Comparison of ENCODE assay signal across 8 mouse cellular contexts in the genomic region with DNA sequence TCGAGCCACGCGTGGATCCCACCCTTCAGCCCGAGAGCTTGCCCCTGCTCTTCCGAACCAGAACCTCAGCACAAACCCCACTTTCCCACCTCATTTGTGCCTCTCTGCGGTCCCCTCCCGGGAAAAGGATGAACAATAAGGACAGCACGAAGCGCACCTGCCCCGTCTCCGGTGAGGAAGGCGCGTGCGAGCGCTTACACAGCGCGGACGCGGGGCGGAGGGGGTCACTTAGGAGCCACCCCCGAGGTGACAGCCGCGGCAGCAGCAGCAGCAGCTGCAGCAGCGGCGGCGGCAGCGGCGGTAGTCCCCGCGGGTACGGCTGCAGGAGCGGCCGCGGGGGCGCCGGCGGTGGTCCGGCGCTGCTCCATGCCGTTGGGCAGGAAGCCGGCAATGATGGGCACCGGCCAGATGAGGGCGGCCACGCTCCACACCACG. TPM values are rescaled to one million over a fixed set of nuclear protein-coding genes. Genes with fewer than 3 reads are reported as not detected.
DNase-seq lines count a peak whose midpoint lies in the region; ATAC-seq lines count a peak whose summit lies in the region.

No protein-coding gene starts in this region.

- H3K9ac ChIP-seq in midbrain, embryonic 11.5 days (ENCODE audit: low read length), result peak overlapping the region; percentile 73

- H3K27me3 ChIP-seq in embryonic facial prominence, embryonic 10.5 days (replicated peaks; ENCODE audit: low read depth, poor library complexity, severe bottlenecking), result peaks cover 51% of the 10 kb centered on the region
- peaks cover 8% of the 10 kb centered on the region; the same call in 1 of the 2 replicates for H3K27me3 ChIP-seq in midbrain, embryonic 11.5 days (ENCODE audit: control insufficient read depth, insufficient read depth, low read length)
- no peaks in the 10 kb centered on the region for H3K27me3 ChIP-seq in splenic B cell, adult 2 months (ENCODE audit: control insufficient read depth, insufficient read depth, low read length, poor library complexity, severe bottlenecking)

- WGBS in embryonic facial prominence, embryonic 10.5 days, result under 1% methylated on average over 45 of the region's 45 CpGs
- WGBS in midbrain, embryonic 11.5 days, result 1% methylated on average over 45 of the region's 45 CpGs

- H3K4me2 ChIP-seq in midbrain, embryonic 11.5 days, result peak overlapping the region; percentile 92

- H3K36me3 ChIP-seq in embryonic facial prominence, embryonic 10.5 days (replicated peaks), result no peaks in the 10 kb centered on the region
- H3K36me3 ChIP-seq in midbrain, embryonic 11.5 days (ENCODE audit: control insufficient read depth, insufficient read depth, low read length), result no peaks in the 10 kb centered on the region
- H3K36me3 ChIP-seq in splenic B cell, adult 2 months (ENCODE audit: control insufficient read depth, insufficient read depth, low read length, poor library complexity, severe bottlenecking), result no peaks in the 10 kb centered on the region

- no peaks in the 10 kb centered on the region for H3K9me3 ChIP-seq in embryonic facial prominence, embryonic 10.5 days
- H3K9me3 ChIP-seq in midbrain, embryonic 11.5 days (ENCODE audit: control insufficient read depth, low read length), result no peaks in the 10 kb centered on the region

- H3K27ac ChIP-seq in embryonic facial prominence, embryonic 10.5 days (replicated peaks), result peak overlapping the region; percentile 82
- no peak overlapping the region for H3K27ac ChIP-seq in midbrain, embryonic 11.5 days (ENCODE audit: low read depth, low read length)

- peak; percentile 76 to 79 for DNase-seq in adrenal gland, adult 18-20 months (ENCODE audit: low spot score in 2 of 2)
- no peak for DNase-seq in adrenal gland, adult (ENCODE audit: inconsistent age in 2 of 2, low spot score in 1 of 2)
- DNase-seq in Muller cell, postnatal 12 days (ENCODE audit: inconsistent ontology term), result peak; percentile 79
- DNase-seq in embryonic facial prominence, embryonic 10.5 days (ENCODE audit: low spot score), result peak; percentile 91
- DNase-seq in heart, postnatal 14 days, result peak; percentile 83 to 90
- peak; percentile 79 to 81 for DNase-seq in layer of hippocampus, postnatal 14 days (ENCODE audit: low spot score in 2 of 2)
- peak; percentile 97 for DNase-seq in midbrain, embryonic 11.5 days (ENCODE audit: low spot score, missing footprints)
- DNase-seq in splenic B cell, adult 2 months (ENCODE audit: low read depth, low spot score), result peak; percentile 45

- peak overlapping the region; percentile 79 for H3K4me3 ChIP-seq in embryonic facial prominence, embryonic 10.5 days
- peak overlapping the region; percentile 53 for H3K4me3 ChIP-seq in midbrain, embryonic 11.5 days (ENCODE audit: low read depth, low read length)

- intact Hi-C loops in heart, postnatal 14 days (cut with DNase I), result loop anchor here (2.0 to 5.0 kb wide), 3 partner anchors 183 to 263 kb away; no protein-coding TSS in a partner anchor

- H3K4me1 ChIP-seq in embryonic facial prominence, embryonic 10.5 days, result peaks cover 16% of the 10 kb centered on the region
- peaks cover 2% of the 10 kb centered on the region for H3K4me1 ChIP-seq in midbrain, embryonic 11.5 days (ENCODE audit: control insufficient read depth, insufficient read depth, low read length)

- ATAC-seq in midbrain, embryonic 11.5 days (ENCODE audit: low FRiP score), result peak; percentile 91

RNA-seq across cellular contexts. Expression of a gene that starts 1.1 kb away (rescaled TPM):
- 1 to 10 TPM; 7.5 to 9.2 TPM for total RNA-seq in adrenal gland, adult 18-20 months (2021)
- 4.6 and 5.0 TPM in 2 replicates for polyA plus RNA-seq in embryonic facial prominence, embryonic 10.5 days (2016; fragmentation: Nextera tagmentation; extraction: Ambion mirVana)
- 10 to 100 TPM in 1 of 2 experiments, 1 to 10 TPM in 1; 9.7 to 13.9 TPM for total RNA-seq in heart, postnatal 14 days (2021)
- total RNA-seq in layer of hippocampus, postnatal 14 days (2021), result 10 to 100 TPM; 43.5 to 46.6 TPM
- polyA plus RNA-seq in midbrain, embryonic 11.5 days (2014; fragmentation: Nextera tagmentation; extraction: Ambion mirVana), result 4.6 and 7.0 TPM in 2 replicates

RNA-seq across cellular contexts. Expression of a gene that starts 43.6 kb away (rescaled TPM):
- total RNA-seq in adrenal gland, adult 18-20 months (2021), result under 1 TPM in 1 of 2 experiments, not detected in 1; 0.07 TPM
- polyA plus RNA-seq in embryonic facial prominence, embryonic 10.5 days (2016; fragmentation: Nextera tagmentation; extraction: Ambion mirVana), result 5.5 and 6.0 TPM in 2 replicates
- under 1 TPM; 0.07 to 0.29 TPM for total RNA-seq in heart, postnatal 14 days (2021)
- total RNA-seq in layer of hippocampus, postnatal 14 days (2021), result not detected
- 0.11 and 0.29 TPM in 2 replicates for polyA plus RNA-seq in midbrain, embryonic 11.5 days (2014; fragmentation: Nextera tagmentation; extraction: Ambion mirVana)

Comparison
In these comparisons a context has a peak if more than half of its experiments do, and no peak if none do; other contexts are left out.
1. DNase-seq: peak in adrenal gland, adult 18-20 months (2 of 2), Muller cell, postnatal 12 days (single experiment), embryonic facial prominence, embryonic 10.5 days (single experiment), heart, postnatal 14 days (2 of 2), layer of hippocampus, postnatal 14 days (2 of 2), midbrain, embryonic 11.5 days (single experiment) and splenic B cell, adult 2 months (single experiment); none in adrenal gland, adult (0 of 2).